Mouse (Mus musculus): ENCODE measurements around the gene Rasl11b.

DNA sequence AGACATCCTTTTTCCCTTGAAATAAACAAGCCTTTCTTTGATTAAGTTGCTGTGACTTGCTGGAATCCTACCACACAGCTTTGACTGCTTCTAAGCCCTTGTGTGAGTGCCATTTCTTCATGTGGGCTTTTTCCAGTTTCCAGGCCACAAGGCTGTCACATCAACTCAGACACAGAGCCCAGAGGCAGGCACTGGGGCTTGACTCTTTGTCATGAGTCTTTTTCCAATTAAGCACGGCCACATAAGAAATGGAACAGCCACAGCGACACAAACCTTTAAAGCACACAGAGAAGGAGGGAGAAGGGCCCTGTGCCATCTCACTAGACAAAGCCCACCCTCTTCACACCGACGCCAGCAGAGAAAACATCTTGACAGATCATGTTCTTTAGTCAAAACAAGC, 23.4 kb downstream of the Rasl11b start:
- TF ChIP-seq CTCF (IDR thresholded peaks at IDR 0.05; ENCODE audit: low read depth) (no peak), EP300 (IDR thresholded peaks at IDR 0.05; ENCODE audit: low read depth) (no peak)

All from liver, embryonic 14.5 days (tissue).